Mouse (Mus musculus): Measurements from ENCODE around the gene Igsf23.
A peak's percentile ranks its signal among the peaks of the same experiment; 100 is the strongest.
"Not testable (repeated sequence)": the region's sequence is repeated elsewhere in the genome, so short reads cannot be mapped to it uniquely, and the experiment has no call there.

The Igsf23 gene

GRCm38 (mm10) chr7:19935171-19935751, 15.3 kb downstream of the Igsf23 start:
- DNase-seq (ENCODE audit: low spot score), result no peak

- DNase-seq (ENCODE audit: low spot score), result no peak
These were observed 17.4 kb downstream of the Igsf23 start for GRCm38 (mm10) chr7:19932877-19933809.

GRCm38 (mm10) chr7:19932133-19932876, 18.3 kb downstream of the Igsf23 start:
- DNase-seq (ENCODE audit: low spot score), result no peak

GRCm38 (mm10) chr7:19930481-19930880, 20.1 kb downstream of the Igsf23 start:
- DNase-seq (ENCODE audit: low spot score), result not testable (repeated sequence)

GRCm38 (mm10) chr7:19928486-19928885, 22.1 kb downstream of the Igsf23 start:
- no peak for DNase-seq (ENCODE audit: low spot score)

GRCm38 (mm10) chr7:19926849-19927480, 23.6 kb downstream of the Igsf23 start:
- DNase-seq (ENCODE audit: low spot score), result no peak

- no peak for DNase-seq (ENCODE audit: low spot score)
These were observed 25.2 kb downstream of the Igsf23 start for GRCm38 (mm10) chr7:19925376-19925775.

- no peak for DNase-seq (ENCODE audit: low spot score)
These were observed 26.8 kb downstream of the Igsf23 start for GRCm38 (mm10) chr7:19923797-19924196.

GRCm38 (mm10) chr7:19923354-19923753, 27.2 kb downstream of the Igsf23 start:
- no peak for DNase-seq (ENCODE audit: low spot score)

GRCm38 (mm10) chr7:19920506-19921261, 29.9 kb downstream of the Igsf23 start, which contains the start of gene Pvr:
Pvr (minus strand) TSS chr7:19921160.
- DNase-seq (ENCODE audit: low spot score), result no peak

- DNase-seq (ENCODE audit: low spot score), result no peak
These were observed 30.4 kb downstream of the Igsf23 start for GRCm38 (mm10) chr7:19920166-19920505.

- no peak for DNase-seq (ENCODE audit: low spot score)
These were observed 36.0 kb downstream of the Igsf23 start for GRCm38 (mm10) chr7:19914558-19914957.

- DNase-seq (ENCODE audit: low spot score), result no peak
These were observed 38.6 kb downstream of the Igsf23 start for GRCm38 (mm10) chr7:19911695-19912524.

- no peak for DNase-seq (ENCODE audit: low spot score)
These were observed 39.3 kb downstream of the Igsf23 start for GRCm38 (mm10) chr7:19911292-19911658.

GRCm38 (mm10) chr7:19910421-19911291, 39.9 kb downstream of the Igsf23 start:
- DNase-seq (ENCODE audit: low spot score), result peak; percentile 65

GRCm38 (mm10) chr7:19889881-19890280, 60.7 kb downstream of the Igsf23 start:
- no peak for DNase-seq (ENCODE audit: low spot score)

GRCm38 (mm10) chr7:19887849-19888248, 62.7 kb downstream of the Igsf23 start, which contains the start of gene Ceacam19:
Ceacam19 (minus strand) TSS chr7:19887965.
- DNase-seq (ENCODE audit: low spot score), result no peak

Measured in urinary bladder, postnatal 10 days (tissue).